Mouse (Mus musculus): ENCODE measurements around the gene Usp6nl. TPM values are rescaled to one million over a fixed set of nuclear protein-coding genes. Genes with fewer than 3 reads are reported as not detected.

Gene Usp6nl
- total and polyA plus RNA-seq, 2 experiments from 2014 or later = 6.5 to 18.3 TPM

- Histone ChIP-seq H3K9me3 (ENCODE audit: low read length) (no peaks in the 10 kb centered on the region), H3K36me3 (ENCODE audit: insufficient read depth) (no peaks in the 10 kb centered on the region), H3K4me3 (ENCODE audit: low read depth, low read length) (no peak overlapping the region), H3K27me3 (ENCODE audit: insufficient read depth, low read length) (no peaks in the 10 kb centered on the region), H3K9ac (no peak overlapping the region), H3K27ac (ENCODE audit: low read depth, low read length) (no peak overlapping the region), H3K4me2 (ENCODE audit: low read depth) (no peak overlapping the region), H3K4me1 (ENCODE audit: insufficient read depth) (no peaks in the 10 kb centered on the region)
- 89% methylated on average over 4 of the region's 4 CpGs for whole genome bisulfite sequencing
- DNase-seq (no peak), ATAC-seq (no peak)
- TF ChIP-seq CTCF (IDR thresholded peaks at IDR 0.05; ENCODE audit: low read depth) = no peak
Observed at GRCm38 (mm10) chr2:6490870-6491269, 168.4 kb downstream of the Usp6nl start.

- no peak for ATAC-seq
- no peak for DNase-seq
- TF ChIP-seq CTCF (IDR thresholded peaks at IDR 0.05; ENCODE audit: low read depth) = no peak
- Histone ChIP-seq H3K36me3 (ENCODE audit: insufficient read depth) (no peaks in the 10 kb centered on the region), H3K27ac (ENCODE audit: low read depth, low read length) (no peak overlapping the region), H3K27me3 (ENCODE audit: insufficient read depth, low read length) (no peaks in the 10 kb centered on the region), H3K4me1 (ENCODE audit: insufficient read depth) (no peaks in the 10 kb centered on the region), H3K4me2 (ENCODE audit: low read depth) (no peak overlapping the region), H3K9me3 (ENCODE audit: low read length) (no peaks in the 10 kb centered on the region), H3K9ac (no peak overlapping the region), H3K4me3 (ENCODE audit: low read depth, low read length) (no peak overlapping the region)
- WGBS = 85% methylated on average over 5 of the region's 5 CpGs
Observed at GRCm38 (mm10) chr2:6493886-6494285, 171.4 kb downstream of the Usp6nl start.

Other genes with a start within 250 kb of the Usp6nl start
- gene Proser2, start 192.5 kb upstream of the Usp6nl start, total RNA-seq (2014; rRNA removed) = 2.8 and 3.2 TPM in 2 replicates
- gene Proser2, start 192.5 kb upstream of the Usp6nl start, polyA plus RNA-seq (2015; fragmentation: Nextera tagmentation; extraction: Ambion mirVana) = 4.6 and 5.1 TPM in 2 replicates
- gene Echdc3, start 109.6 kb upstream of the Usp6nl start, total RNA-seq (2014; rRNA removed) = 1.5 TPM in 2 replicates
- gene Echdc3, start 109.6 kb upstream of the Usp6nl start, polyA plus RNA-seq (2015; fragmentation: Nextera tagmentation; extraction: Ambion mirVana) = 0.96 and 1.5 TPM in 2 replicates

Measured in forebrain, postnatal 0 days (tissue).